Mouse (Mus musculus): Measurements from ENCODE around the gene 2510039O18Rik. TPM values are rescaled to one million over a fixed set of nuclear protein-coding genes. Genes with fewer than 3 reads are reported as not detected.

Gene 2510039O18Rik
- polyA plus RNA-seq, 1 experiment from 2014 or later: 6.5 TPM

GRCm38 (mm10) chr4:147985205-147986132, 44.8 kb downstream of the 2510039O18Rik start, which contains the start of gene Nppb:
Nppb (plus strand) TSS chr4:147985788.
- DNase-seq (peak; percentile 50), ATAC-seq (no peak)
- Histone ChIP-seq H3K4me2 (ENCODE audit: low read depth, low read length) (no peak within 1 kb of the TSS), H3K27ac (ENCODE audit: low read depth) (no peak within 1 kb of the TSS), H3K27me3 (ENCODE audit: insufficient read depth, low read length) (no peaks in the 10 kb centered on the region), H3K36me3 (replicated peaks; ENCODE audit: insufficient read depth, low read length) (no peaks in the 10 kb centered on the region), H3K9ac (replicated peaks) (no peak within 1 kb of the TSS), H3K9me3 (ENCODE audit: low read length) (no peaks in the 10 kb centered on the region), H3K4me3 (ENCODE audit: low read depth, low read length) (no peak within 1 kb of the TSS), H3K4me1 (ENCODE audit: insufficient read depth) (no peaks in the 10 kb centered on the region)
- WGBS (ENCODE audit: insufficient replicate concordance): 23% methylated on average over 20 of the region's 20 CpGs
- TF ChIP-seq EP300 (IDR thresholded peaks at IDR 0.05; ENCODE audit: low read depth) (no peak), CTCF (IDR thresholded peaks at IDR 0.05; ENCODE audit: low read depth) (no peak)

- Histone ChIP-seq H3K9ac (replicated peaks) (no peak overlapping the region), H3K27me3 (ENCODE audit: insufficient read depth, low read length) (no peaks in the 10 kb centered on the region), H3K27ac (ENCODE audit: low read depth) (no peak overlapping the region), H3K4me1 (ENCODE audit: insufficient read depth) (no peaks in the 10 kb centered on the region), H3K36me3 (replicated peaks; ENCODE audit: insufficient read depth, low read length) (no peaks in the 10 kb centered on the region), H3K9me3 (ENCODE audit: low read length) (no peaks in the 10 kb centered on the region), H3K4me2 (ENCODE audit: low read depth, low read length) (no peak overlapping the region), H3K4me3 (ENCODE audit: low read depth, low read length) (no peak overlapping the region)
- 53% methylated on average over 7 of the region's 7 CpGs for whole genome bisulfite sequencing (ENCODE audit: insufficient replicate concordance)
- ATAC-seq: no peak
- DNase-seq: no peak
- TF ChIP-seq CTCF (IDR thresholded peaks at IDR 0.05; ENCODE audit: low read depth) (no peak), EP300 (IDR thresholded peaks at IDR 0.05; ENCODE audit: low read depth) (no peak)
Observed at GRCm38 (mm10) chr4:147993571-147994095, 52.9 kb downstream of the 2510039O18Rik start.

- no peak overlapping the region for H3K4me2 ChIP-seq (ENCODE audit: low read depth, low read length)
- no peak overlapping the region for H3K4me3 ChIP-seq (ENCODE audit: low read depth, low read length)
- DNase-seq (no peak), ATAC-seq (no peak)
- no peaks in the 10 kb centered on the region for H3K9me3 ChIP-seq (ENCODE audit: low read length)
- no peak overlapping the region for H3K27ac ChIP-seq (ENCODE audit: low read depth)
- H3K36me3 ChIP-seq (replicated peaks; ENCODE audit: insufficient read depth, low read length): no peaks in the 10 kb centered on the region
- H3K9ac ChIP-seq (replicated peaks): no peak overlapping the region
- no peak for TF ChIP-seq EP300 (IDR thresholded peaks at IDR 0.05; ENCODE audit: low read depth)
- no peak for TF ChIP-seq CTCF (IDR thresholded peaks at IDR 0.05; ENCODE audit: low read depth)
- 68% methylated on average over 3 of the region's 3 CpGs for WGBS (ENCODE audit: insufficient replicate concordance)
- no peaks in the 10 kb centered on the region for H3K27me3 ChIP-seq (ENCODE audit: insufficient read depth, low read length)
- no peaks in the 10 kb centered on the region for H3K4me1 ChIP-seq (ENCODE audit: insufficient read depth)
Observed at GRCm38 (mm10) chr4:147995311-147995710, 54.6 kb downstream of the 2510039O18Rik start.

Other genes starting within 250 kb of the 2510039O18Rik start
- gene Zfp534, start 238.3 kb upstream of the 2510039O18Rik start, polyA plus RNA-seq (2015; fragmentation: Nextera tagmentation; extraction: Ambion mirVana): not detected in 2 replicates
- gene Zfp984, start 131.1 kb upstream of the 2510039O18Rik start, polyA plus RNA-seq (2015; fragmentation: Nextera tagmentation; extraction: Ambion mirVana): 2.5 and 2.8 TPM in 2 replicates
- gene Zfp933, start 92.5 kb upstream of the 2510039O18Rik start, polyA plus RNA-seq (2015; fragmentation: Nextera tagmentation; extraction: Ambion mirVana): 1.6 and 1.7 TPM in 2 replicates
- gene Miip, start 72.1 kb upstream of the 2510039O18Rik start, polyA plus RNA-seq (2015; fragmentation: Nextera tagmentation; extraction: Ambion mirVana): 17.5 and 19.0 TPM in 2 replicates
- 0.90 TPM in 2 replicates for gene Fv1, start 71.9 kb upstream of the 2510039O18Rik start, polyA plus RNA-seq (2015; fragmentation: Nextera tagmentation; extraction: Ambion mirVana)
- gene Mfn2, start 36.2 kb upstream of the 2510039O18Rik start, polyA plus RNA-seq (2015; fragmentation: Nextera tagmentation; extraction: Ambion mirVana): 12.3 and 14.1 TPM in 2 replicates
- gene Plod1, start 4.1 kb upstream of the 2510039O18Rik start, polyA plus RNA-seq (2015; fragmentation: Nextera tagmentation; extraction: Ambion mirVana): 24.8 and 25.4 TPM in 2 replicates
- gene Nppb, start 44.9 kb downstream of the 2510039O18Rik start, polyA plus RNA-seq (2015; fragmentation: Nextera tagmentation; extraction: Ambion mirVana): not detected in 2 replicates
- 0.13 TPM in 1 of 2 replicates, not detected in the other for gene Nppa, start 59.8 kb downstream of the 2510039O18Rik start, polyA plus RNA-seq (2015; fragmentation: Nextera tagmentation; extraction: Ambion mirVana)
- 0.52 and 0.79 TPM in 2 replicates for gene Clcn6, start 97.9 kb downstream of the 2510039O18Rik start, polyA plus RNA-seq (2015; fragmentation: Nextera tagmentation; extraction: Ambion mirVana)
- 3.7 and 4.5 TPM in 2 replicates for gene Mthfr, start 98.2 kb downstream of the 2510039O18Rik start, polyA plus RNA-seq (2015; fragmentation: Nextera tagmentation; extraction: Ambion mirVana)
- 10.4 and 10.8 TPM in 2 replicates for gene Agtrap, start 147.1 kb downstream of the 2510039O18Rik start, polyA plus RNA-seq (2015; fragmentation: Nextera tagmentation; extraction: Ambion mirVana)
- gene Mad2l2, start 189.5 kb downstream of the 2510039O18Rik start, polyA plus RNA-seq (2015; fragmentation: Nextera tagmentation; extraction: Ambion mirVana): 16.9 and 18.8 TPM in 2 replicates
- 0.04 and 0.05 TPM in 2 replicates for gene Draxin, start 189.8 kb downstream of the 2510039O18Rik start, polyA plus RNA-seq (2015; fragmentation: Nextera tagmentation; extraction: Ambion mirVana)
- 30.1 and 32.0 TPM in 2 replicates for gene Fbxo6, start 211.2 kb downstream of the 2510039O18Rik start, polyA plus RNA-seq (2015; fragmentation: Nextera tagmentation; extraction: Ambion mirVana)
- 0.81 and 0.97 TPM in 2 replicates for gene Fbxo44, start 219.6 kb downstream of the 2510039O18Rik start, polyA plus RNA-seq (2015; fragmentation: Nextera tagmentation; extraction: Ambion mirVana)
- gene Fbxo2, start 219.7 kb downstream of the 2510039O18Rik start, polyA plus RNA-seq (2015; fragmentation: Nextera tagmentation; extraction: Ambion mirVana): 0.19 TPM in 1 of 2 replicates, not detected in the other